Mouse (Mus musculus) T-helper 17 cell (primary cell): ENCODE measurements around the gene Letm1.

Experiments used
- in situ Hi-C, 2 experiments: fragments of 300-600 bp; cut with MboI, MseI; formaldehyde crosslinking; loops; 1 replicate in 1 of 2; 2 replicates in 1 of 2; pipeline ENCODE4 v1.15.1; 2025; ENCODE audit warnings: high pct_unique_total_duplicates in 2 of 2

Gene Letm1

GRCm38 (mm10) chr5:33782345-33782998 lies at the start of gene Letm1:
Gene Letm1 (minus strand): TSS chr5:33782817.
- in situ Hi-C loops = no loop called here

- in situ Hi-C loops = no loop called here
Measured at GRCm38 (mm10) chr5:33830832-33831231, 48.2 kb upstream of the Letm1 start.

DNA sequence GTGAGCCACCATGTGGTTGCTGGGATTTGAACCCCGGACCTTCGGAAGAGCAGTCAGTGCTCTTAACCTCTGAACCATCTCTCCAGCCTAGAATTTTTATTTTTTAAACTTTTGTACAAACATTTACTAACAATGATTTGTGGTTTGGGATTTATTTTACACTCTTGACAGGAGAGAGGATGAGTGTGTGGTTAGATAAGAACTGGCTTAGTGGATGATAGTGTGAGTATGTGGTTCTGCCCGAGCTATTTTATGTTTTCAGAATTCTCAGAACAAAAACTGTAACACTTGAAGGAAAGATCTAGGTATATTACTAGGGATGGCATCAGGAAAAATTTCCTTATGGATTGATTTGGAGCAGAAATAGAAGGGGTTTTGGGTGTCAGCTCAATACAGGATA lies 47.3 kb upstream of the Letm1 start:
- in situ Hi-C loops = no loop called here

- in situ Hi-C loops = no loop called here
Measured at GRCm38 (mm10) chr5:33828107-33828506, 45.5 kb upstream of the Letm1 start.

GRCm38 (mm10) chr5:33826001-33826400 lies 43.4 kb upstream of the Letm1 start:
- in situ Hi-C loops = no loop called here

GRCm38 (mm10) chr5:33822456-33822855 lies 39.8 kb upstream of the Letm1 start:
- in situ Hi-C loops = no loop called here

DNA sequence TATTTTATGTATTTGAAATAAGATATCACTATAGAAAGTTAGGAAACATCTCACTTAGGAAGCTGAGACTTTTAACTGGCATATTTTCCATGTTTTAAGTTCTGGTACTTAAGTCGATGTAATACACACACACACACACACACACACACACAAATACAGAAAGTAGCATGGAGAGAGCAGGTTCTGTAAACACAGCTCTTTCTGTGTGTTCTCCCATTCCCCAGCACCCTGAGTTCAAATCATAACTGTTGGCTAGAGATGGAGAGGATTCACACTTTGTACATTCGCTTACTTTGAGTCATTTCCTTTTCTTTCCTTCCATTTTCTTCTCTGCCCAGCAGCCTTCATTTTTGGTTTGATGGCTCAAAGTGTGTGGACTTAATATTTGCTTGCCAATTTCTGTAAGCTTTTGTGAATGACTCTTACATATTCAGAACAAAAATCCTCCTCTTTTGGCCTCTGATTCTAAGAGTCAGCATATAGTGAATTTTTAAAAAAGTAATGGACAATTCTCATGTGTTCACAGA lies 39.3 kb upstream of the Letm1 start:
- in situ Hi-C loops = no loop called here

- in situ Hi-C loops = no loop called here
Measured at GRCm38 (mm10) chr5:33820733-33821621, 38.4 kb upstream of the Letm1 start.

- in situ Hi-C loops = no loop called here
Measured at GRCm38 (mm10) chr5:33819876-33820732, 37.5 kb upstream of the Letm1 start, which contains the start of gene Nsd2. Gene Nsd2 (plus strand): TSS chr5:33820725.

GRCm38 (mm10) chr5:33819141-33819875 lies 36.7 kb upstream of the Letm1 start:
- in situ Hi-C loops = no loop called here

DNA sequence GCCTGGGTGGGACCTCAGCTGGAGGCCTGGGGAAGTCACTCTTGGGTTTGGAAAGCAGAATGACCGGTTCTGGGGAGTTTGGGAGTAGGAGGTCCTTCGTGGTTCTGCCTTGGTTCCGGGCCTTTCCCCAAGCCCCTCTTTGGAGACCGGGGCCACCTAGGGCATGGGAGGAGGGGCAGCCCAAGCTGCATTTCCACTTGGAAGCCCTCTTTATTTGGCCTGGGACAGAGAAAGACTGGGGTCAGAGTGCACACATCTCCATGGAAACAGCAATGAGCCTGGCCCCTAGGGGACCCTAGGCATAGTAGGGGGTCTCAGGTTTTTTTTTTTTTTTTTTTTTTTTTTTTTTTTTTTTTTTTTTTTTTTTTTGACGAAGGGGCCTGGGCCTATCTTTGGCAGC lies 35.5 kb upstream of the Letm1 start:
- in situ Hi-C loops = no loop called here

DNA sequence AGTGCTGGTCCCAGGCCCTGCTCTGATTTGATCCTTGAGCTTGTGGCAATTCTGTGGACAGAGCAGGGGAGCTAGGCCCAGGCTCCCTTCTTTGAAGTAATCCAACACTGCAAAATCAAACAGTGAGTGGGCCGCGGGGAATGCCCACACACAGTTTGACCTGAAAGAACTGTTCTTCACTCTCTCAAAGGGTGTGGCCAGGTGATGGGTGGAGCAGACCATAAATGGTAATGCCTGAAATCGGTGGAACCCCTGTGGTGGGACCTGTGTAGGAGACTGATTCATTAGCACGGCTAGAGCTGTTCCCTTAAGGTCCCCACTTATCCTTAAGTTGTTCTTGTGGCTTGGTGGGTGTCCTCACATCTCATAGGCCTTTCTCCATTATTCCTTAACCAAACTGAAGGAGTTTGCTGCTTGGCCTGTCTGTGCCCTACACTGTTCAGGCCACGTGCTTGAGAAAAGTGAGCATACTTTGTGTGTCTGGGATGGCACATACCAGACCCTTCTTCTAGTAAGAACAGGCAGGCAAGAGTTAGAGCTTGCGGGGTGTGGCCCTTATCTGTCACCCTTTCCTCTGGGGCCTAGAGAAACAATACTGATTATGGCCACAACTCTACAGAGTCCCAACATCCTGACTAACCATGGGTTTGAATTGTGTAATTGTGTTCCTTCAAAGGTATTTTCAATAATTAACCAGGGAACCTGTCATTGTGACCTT lies 33.5 kb upstream of the Letm1 start:
- in situ Hi-C loops = no loop called here

GRCm38 (mm10) chr5:33811519-33811918 lies 28.9 kb upstream of the Letm1 start:
- in situ Hi-C loops = no loop called here

- in situ Hi-C loops = no loop called here
Measured at GRCm38 (mm10) chr5:33803337-33803736, 20.7 kb upstream of the Letm1 start.

- in situ Hi-C loops = no loop called here
Measured at GRCm38 (mm10) chr5:33791912-33792643, 9.5 kb upstream of the Letm1 start.

- in situ Hi-C loops = no loop called here
Measured at GRCm38 (mm10) chr5:33782999-33783390, 378 bp upstream of the Letm1 start.

DNA sequence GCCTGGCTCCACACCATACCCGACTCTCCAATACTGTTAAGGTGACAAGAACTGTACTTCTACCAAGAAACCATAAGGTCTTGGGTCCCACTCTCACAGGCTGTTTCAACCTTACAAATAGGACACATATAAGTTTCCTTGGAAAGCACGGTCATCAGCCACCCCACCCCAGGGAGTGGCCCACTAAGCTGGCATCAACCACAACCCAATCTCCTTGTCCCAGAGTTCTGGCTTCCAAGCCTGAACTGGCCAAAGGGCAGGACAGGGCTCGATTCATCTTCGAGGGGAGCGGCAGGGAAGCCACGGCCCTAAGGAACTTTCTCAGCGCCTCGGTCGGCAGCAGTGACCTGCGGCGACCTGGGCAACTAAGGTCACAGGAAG lies 663 bp downstream of the Letm1 start:
- in situ Hi-C loops = no loop called here

DNA sequence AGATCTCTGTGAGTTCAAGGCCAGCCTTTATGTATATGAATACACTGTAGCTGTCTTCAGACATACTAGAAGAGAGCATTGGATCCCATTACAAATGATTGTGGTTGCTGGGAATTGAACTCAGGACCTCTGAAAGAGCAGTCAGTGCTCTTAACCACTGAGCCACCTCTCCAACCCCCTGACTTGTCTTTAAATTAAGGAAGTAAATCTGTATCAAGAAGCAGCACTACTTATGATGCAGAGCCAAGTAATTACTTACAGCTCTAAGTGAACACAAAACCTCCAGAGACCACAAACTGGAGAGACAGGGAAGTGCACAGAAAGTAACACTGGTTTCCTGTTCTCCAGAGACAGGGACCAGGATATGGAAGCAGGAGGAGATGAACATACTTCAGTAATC lies 5.4 kb downstream of the Letm1 start:
- in situ Hi-C loops = no loop called here

GRCm38 (mm10) chr5:33743481-33743880 lies 39.1 kb downstream of the Letm1 start:
- in situ Hi-C loops = loop anchor here in 1 of 2 experiments (10.0 kb wide), 1 partner anchor 961 kb away; no protein-coding TSS in a partner anchor
